Mouse (Mus musculus) regulatory T cell (primary cell): Measurements from ENCODE around the gene Dnajc16.
"Not testable (repeated sequence)": the region's sequence is repeated elsewhere in the genome, so short reads cannot be mapped to it uniquely, and the experiment has no call there.

Experiments
- in situ Hi-C: fragments of 300-600 bp; cut with MboI, MseI; formaldehyde crosslinking; loops from one replicate; pipeline ENCODE4 v1.15.1; 2025; ENCODE audit warnings: high pct_unique_total_duplicates

The Dnajc16 gene

GRCm38 (mm10) chr4:141796954-141797353 lies 6.2 kb upstream of the Dnajc16 start:
- in situ Hi-C loops: loop anchor here (10.0 kb wide), 1 partner anchor 72 kb away; the partner anchor contains the start of gene Ddi2

GRCm38 (mm10) chr4:141796356-141796755 lies 5.6 kb upstream of the Dnajc16 start:
- in situ Hi-C loops: loop anchor here (10.0 kb wide), 1 partner anchor 72 kb away; the partner anchor contains the start of gene Ddi2

GRCm38 (mm10) chr4:141794152-141794535 lies 3.4 kb upstream of the Dnajc16 start:
- in situ Hi-C loops: loop anchor here (10.0 kb wide), 1 partner anchor 69 kb away; the partner anchor contains the start of gene Ddi2

- in situ Hi-C loops: loop anchor here (10.0 kb wide), 1 partner anchor 69 kb away; the partner anchor contains the start of gene Ddi2
These were observed 2.8 kb upstream of the Dnajc16 start, which contains the start of gene Casp9 for GRCm38 (mm10) chr4:141793282-141794151. Gene Casp9, plus strand, starts transcription at chr4:141793612.

- in situ Hi-C loops: loop anchor here (10.0 kb wide), 1 partner anchor 68 kb away; the partner anchor contains the start of gene Ddi2
These were observed 2.0 kb upstream of the Dnajc16 start for GRCm38 (mm10) chr4:141792554-141793281.

- in situ Hi-C loops: loop anchor here (10.0 kb wide), 1 partner anchor 67 kb away; the partner anchor contains the start of gene Ddi2
These were observed 1.2 kb upstream of the Dnajc16 start for GRCm38 (mm10) chr4:141791951-141792350.

GRCm38 (mm10) chr4:141791486-141791885 lies 755 bp upstream of the Dnajc16 start:
- in situ Hi-C loops: loop anchor here (10.0 kb wide), 1 partner anchor 67 kb away; the partner anchor contains the start of gene Ddi2

GRCm38 (mm10) chr4:141789564-141790218 lies 1.0 kb downstream of the Dnajc16 start:
- in situ Hi-C loops: loop anchor here (10.0 kb wide), 1 partner anchor 65 kb away; the partner anchor contains the start of gene Ddi2

GRCm38 (mm10) chr4:141787462-141787861 lies 3.3 kb downstream of the Dnajc16 start:
- in situ Hi-C loops: no loop called here

GRCm38 (mm10) chr4:141787046-141787445 lies 3.7 kb downstream of the Dnajc16 start:
- in situ Hi-C loops: no loop called here

- in situ Hi-C loops: no loop called here
These were observed 4.6 kb downstream of the Dnajc16 start for GRCm38 (mm10) chr4:141786141-141786540.

- in situ Hi-C loops: no loop called here
These were observed 5.9 kb downstream of the Dnajc16 start for GRCm38 (mm10) chr4:141784835-141785234.

GRCm38 (mm10) chr4:141781201-141781985 lies 9.3 kb downstream of the Dnajc16 start:
- in situ Hi-C loops: no loop called here

GRCm38 (mm10) chr4:141779828-141780227 lies 10.9 kb downstream of the Dnajc16 start:
- in situ Hi-C loops: no loop called here

GRCm38 (mm10) chr4:141773019-141773418 lies 17.7 kb downstream of the Dnajc16 start:
- in situ Hi-C loops: not testable (repeated sequence)

- in situ Hi-C loops: no loop called here
These were observed 18.9 kb downstream of the Dnajc16 start for GRCm38 (mm10) chr4:141771823-141772222.

- in situ Hi-C loops: no loop called here
These were observed 21.1 kb downstream of the Dnajc16 start for GRCm38 (mm10) chr4:141769501-141770160.

GRCm38 (mm10) chr4:141767353-141768036 lies 23.2 kb downstream of the Dnajc16 start:
- in situ Hi-C loops: no loop called here

GRCm38 (mm10) chr4:141766668-141767352 lies 23.9 kb downstream of the Dnajc16 start:
- in situ Hi-C loops: no loop called here
